Mouse (Mus musculus) induced T-regulatory cell, adult 2 months (primary cell): ENCODE results near the gene Ndufa11.

ENCODE experiments used
- DNase-seq: peaks from one replicate; pipeline ENCODE4 v3.0.0-alpha.2; 2012; ENCODE audit warnings: low read depth

Ndufa11 gene

GRCm38 (mm10) chr17:56715914-56716654 is 1.5 kb upstream of the Ndufa11 start:
- peak; percentile 32 for DNase-seq

- DNase-seq = peak; percentile 100
Observed at GRCm38 (mm10) chr17:56716655-56717362, 758 bp upstream of the Ndufa11 start.

GRCm38 (mm10) chr17:56722441-56722840 is 4.9 kb downstream of the Ndufa11 start:
- DNase-seq = no peak

- no peak for DNase-seq
Observed at GRCm38 (mm10) chr17:56723419-56724161, 6.0 kb downstream of the Ndufa11 start.

- DNase-seq = no peak
Observed at GRCm38 (mm10) chr17:56727029-56727649, 9.6 kb downstream of the Ndufa11 start.

- DNase-seq = no peak
Observed at GRCm38 (mm10) chr17:56727659-56728058, 10.1 kb downstream of the Ndufa11 start.

GRCm38 (mm10) chr17:56728117-56728516 is 10.6 kb downstream of the Ndufa11 start:
- no peak for DNase-seq

GRCm38 (mm10) chr17:56729151-56729550 is 11.6 kb downstream of the Ndufa11 start:
- DNase-seq = no peak

- DNase-seq = no peak
Observed at GRCm38 (mm10) chr17:56729656-56730055, 12.1 kb downstream of the Ndufa11 start.

GRCm38 (mm10) chr17:56736534-56736933 is 19.0 kb downstream of the Ndufa11 start:
- peak; percentile 60 for DNase-seq

GRCm38 (mm10) chr17:56738221-56738620 is 20.7 kb downstream of the Ndufa11 start:
- no peak for DNase-seq

GRCm38 (mm10) chr17:56740118-56740787 is 22.7 kb downstream of the Ndufa11 start:
- DNase-seq = no peak

GRCm38 (mm10) chr17:56740788-56741160 is 23.2 kb downstream of the Ndufa11 start:
- no peak for DNase-seq

- no peak for DNase-seq
Observed at GRCm38 (mm10) chr17:56744173-56744572, 26.6 kb downstream of the Ndufa11 start.

GRCm38 (mm10) chr17:56751404-56752072 is 34.0 kb downstream of the Ndufa11 start:
- DNase-seq = peak; percentile 40

- no peak for DNase-seq
Observed at GRCm38 (mm10) chr17:56753452-56753851, 35.9 kb downstream of the Ndufa11 start.

- DNase-seq = peak; percentile 34
Observed at GRCm38 (mm10) chr17:56754271-56755185, 37.0 kb downstream of the Ndufa11 start.

GRCm38 (mm10) chr17:56756703-56757399 is 39.3 kb downstream of the Ndufa11 start:
- peak; percentile 60 for DNase-seq

GRCm38 (mm10) chr17:56757416-56758123 is 40.0 kb downstream of the Ndufa11 start, which contains the start of gene Nrtn:
TSS of gene Nrtn (minus strand) at chr17:56757530.
- DNase-seq = peak; percentile 72
